Mouse (Mus musculus) midbrain, embryonic 13.5 days (tissue): ENCODE results near the gene Usmg5. TPM values are rescaled to one million over a fixed set of nuclear protein-coding genes. Genes with fewer than 3 reads are reported as not detected.

Experiments used
- ATAC-seq: fragments of 200-750 bp; cut with Nextera tagmentation; 2 replicates; pipeline ENCODE4 v1.8.0; 2017; ENCODE audit warnings: mild to moderate bottlenecking, moderate TSS enrichment, moderate library complexity
- H3K27ac ChIP-seq: fragments of 300-500 bp; sonication (generic); 2 replicates; pipeline ENCODE4 v1.5.1; 2015; ENCODE audit warnings: inconsistent platforms, mild to moderate bottlenecking, moderate library complexity
- H3K27me3 ChIP-seq: fragments of 300-500 bp; sonication (generic); 2 replicates; pipeline ENCODE4 v1.6.1; 2015; ENCODE audit warnings: mild to moderate bottlenecking, inconsistent platforms
- H3K36me3 ChIP-seq: fragments of 300-500 bp; sonication (generic); 2 replicates; pipeline ENCODE4 v1.6.1; 2015; ENCODE audit warnings: mild to moderate bottlenecking, inconsistent platforms
- H3K4me1 ChIP-seq: fragments of 300-500 bp; sonication (generic); replicated peaks from 2 replicates; pipeline ENCODE4 v1.6.1; 2015; ENCODE audit warnings: inconsistent platforms
- H3K4me2 ChIP-seq: fragments of 300-500 bp; sonication (generic); replicated peaks from 2 replicates; pipeline ENCODE4 v1.6.1; 2015; ENCODE audit warnings: moderate library complexity, mild to moderate bottlenecking, inconsistent platforms
- H3K4me3 ChIP-seq: fragments of 300-500 bp; sonication (generic); replicated peaks from 2 replicates; pipeline ENCODE4 v1.5.1; 2015; ENCODE audit warnings: mild to moderate bottlenecking, inconsistent platforms
- H3K9ac ChIP-seq: fragments of 300-500 bp; sonication (generic); replicated peaks from 2 replicates; pipeline ENCODE4 v1.6.1; 2015; ENCODE audit warnings: mild to moderate bottlenecking, inconsistent platforms
- H3K9me3 ChIP-seq: fragments of 300-500 bp; sonication (generic); 2 replicates; pipeline ENCODE4 v1.6.1; 2016; ENCODE audit warnings: mild to moderate bottlenecking, inconsistent platforms
- WGBS: fragments of 180-500 bp; shearing (Covaris S2); methylation state at CpG from one replicate; pipeline ENCODE4 v1.1.7; 2015; 5-methylcytosine and 5-hydroxymethylcytosine counted together
- polyA plus RNA-seq: library from polyadenylated mRNA; unstranded; fragments of >200 nt; fragmentation: Nextera tagmentation; extraction: Ambion mirVana; gene quantifications from 2 replicates; pipeline ENCODE4 v1.2.1, GENCODE M21; 2015

Gene Usmg5
- polyA plus RNA-seq, 1 experiment from 2014 or later: 1,460 TPM

DNA sequence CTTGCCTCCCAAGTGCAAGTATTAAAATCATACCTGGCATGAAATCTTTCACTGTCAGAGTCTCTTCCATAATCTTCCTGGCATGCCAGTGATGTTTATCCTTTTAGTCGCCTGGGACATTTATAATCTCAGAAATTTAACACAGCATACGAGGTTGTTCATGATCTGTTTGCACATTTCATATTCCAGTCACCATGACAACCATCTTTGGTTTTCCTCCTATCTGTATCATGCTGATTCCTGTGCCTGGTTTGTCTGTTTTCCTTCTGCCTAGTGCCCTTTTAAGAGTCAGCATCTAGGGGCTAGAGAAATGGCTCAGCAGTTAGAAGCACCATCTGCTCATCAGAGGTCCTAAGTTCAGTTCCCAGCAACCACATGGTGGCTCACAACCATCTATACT lies 28.2 kb upstream of the Usmg5 start:
- H3K4me2 ChIP-seq: no peak overlapping the region
- no peaks in the 10 kb centered on the region for H3K9me3 ChIP-seq
- WGBS: 85% methylated on average over 2 of the region's 2 CpGs
- no peaks in the 10 kb centered on the region for H3K27me3 ChIP-seq
- H3K9ac ChIP-seq: no peak overlapping the region
- peaks cover 76% of the 10 kb centered on the region for H3K36me3 ChIP-seq
- no peak overlapping the region for H3K27ac ChIP-seq
- no peak for ATAC-seq
- H3K4me1 ChIP-seq: no peaks in the 10 kb centered on the region
- H3K4me3 ChIP-seq: no peak overlapping the region

DNA sequence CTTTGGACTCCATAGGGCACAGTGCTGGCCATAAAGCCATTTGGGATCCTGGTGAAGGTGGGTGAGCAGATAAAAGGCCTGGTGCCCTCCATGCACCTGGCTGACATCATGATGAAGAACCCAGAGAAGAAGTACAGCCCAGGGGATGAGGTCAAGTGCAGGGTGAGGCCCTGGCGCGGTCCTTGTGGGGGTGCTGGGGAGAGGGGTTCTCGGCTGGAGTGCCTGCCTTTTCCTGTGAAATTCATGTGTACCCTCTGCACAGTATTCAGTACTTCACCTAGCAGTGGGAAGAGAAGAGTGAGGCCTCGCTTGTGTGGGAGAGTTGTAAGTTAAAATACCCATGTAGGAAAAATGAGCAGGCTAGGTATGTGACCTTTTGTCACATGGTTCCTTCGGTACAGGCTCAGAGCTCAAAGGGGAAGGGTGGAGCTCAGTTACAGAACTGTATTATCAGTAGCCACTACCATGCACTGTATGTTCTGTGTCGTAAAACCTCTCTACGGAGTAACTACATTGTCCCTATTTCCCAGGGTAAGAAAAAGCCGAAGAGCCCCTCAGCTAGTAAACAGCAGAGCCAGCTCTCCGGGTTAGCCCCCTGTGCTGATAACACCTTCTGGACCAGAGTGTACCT lies 14.3 kb upstream of the Usmg5 start:
- Histone ChIP-seq H3K27ac (no peak overlapping the region), H3K4me1 (no peaks in the 10 kb centered on the region), H3K4me2 (no peak overlapping the region), H3K9ac (no peak overlapping the region), H3K36me3 (peaks cover 100% of the 10 kb centered on the region), H3K9me3 (no peaks in the 10 kb centered on the region), H3K27me3 (no peaks in the 10 kb centered on the region), H3K4me3 (no peak overlapping the region)
- no peak for ATAC-seq
- 96% methylated on average over 9 of the region's 9 CpGs for WGBS

DNA sequence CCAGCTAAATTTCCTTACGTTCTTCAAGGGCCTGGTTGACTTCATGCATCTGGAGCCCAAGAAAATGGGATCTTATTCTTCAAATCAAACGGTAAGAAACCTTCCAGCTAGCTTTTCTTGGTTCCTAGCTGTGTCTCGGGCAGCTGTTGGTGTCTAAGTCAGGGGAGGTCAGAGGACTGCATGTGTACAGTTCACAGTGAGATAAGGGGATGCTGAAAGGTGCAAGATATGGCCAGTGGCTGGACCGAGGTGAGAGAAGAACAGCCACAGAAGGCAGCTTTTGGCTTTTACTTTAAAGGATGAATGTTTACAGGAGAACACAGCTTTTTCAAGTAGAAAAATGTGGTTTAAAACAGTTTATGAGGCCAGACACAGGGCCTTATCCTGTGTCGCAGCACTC lies 10.6 kb upstream of the Usmg5 start:
- Histone ChIP-seq H3K27ac (no peak overlapping the region), H3K4me3 (no peak overlapping the region), H3K36me3 (peaks cover 99% of the 10 kb centered on the region), H3K9me3 (no peaks in the 10 kb centered on the region), H3K9ac (no peak overlapping the region), H3K27me3 (no peaks in the 10 kb centered on the region), H3K4me2 (no peak overlapping the region), H3K4me1 (no peaks in the 10 kb centered on the region)
- no peak for ATAC-seq
- 94% methylated on average over 5 of the region's 5 CpGs for WGBS

DNA sequence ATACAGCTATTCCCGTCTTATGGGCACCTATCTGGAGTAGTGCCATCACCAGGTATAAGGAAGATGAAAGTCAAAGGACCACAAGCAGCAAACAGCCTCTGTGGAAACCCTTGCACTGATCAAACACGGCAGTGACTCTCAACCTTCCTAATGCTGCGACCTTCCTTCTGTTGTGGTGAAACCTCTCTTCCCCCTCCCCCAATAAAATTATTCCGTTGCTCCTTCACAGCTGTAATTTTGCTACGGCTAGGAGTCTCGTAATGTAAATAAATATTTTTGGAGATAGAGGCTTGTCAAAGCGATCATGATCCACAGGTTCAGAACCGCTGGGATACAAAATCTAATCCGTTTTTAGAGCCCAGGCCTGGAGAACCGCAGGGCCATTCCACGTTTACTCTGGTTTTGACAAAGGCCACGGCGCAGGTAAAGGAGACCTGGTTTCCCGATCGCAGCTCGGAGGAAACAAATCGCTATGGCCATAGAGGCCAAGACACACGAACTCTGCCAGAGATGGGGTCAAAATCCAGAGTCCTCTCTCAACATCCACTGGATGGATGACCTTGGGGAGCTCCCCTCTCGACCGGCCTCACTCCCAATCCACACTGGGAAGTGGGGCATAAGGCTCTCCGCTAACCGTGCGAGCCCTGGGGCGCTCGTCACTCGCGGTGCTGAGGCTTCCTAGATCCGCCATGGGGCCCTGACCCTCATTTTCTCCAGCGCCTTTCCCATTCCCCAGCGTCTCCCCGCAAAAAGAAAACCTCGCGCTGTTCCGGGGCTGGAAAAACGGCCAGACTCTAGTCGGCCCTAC lies 525 bp downstream of the Usmg5 start:
- H3K27me3 ChIP-seq: no peaks in the 10 kb centered on the region
- H3K4me3 ChIP-seq: peak overlapping the region; percentile 95
- H3K9ac ChIP-seq: peak overlapping the region; percentile 93
- peaks cover 31% of the 10 kb centered on the region for H3K4me1 ChIP-seq
- H3K27ac ChIP-seq: peak overlapping the region; percentile 88
- peaks cover 27% of the 10 kb centered on the region for H3K36me3 ChIP-seq
- WGBS: 2% methylated on average over 36 of the region's 36 CpGs
- H3K9me3 ChIP-seq: no peaks in the 10 kb centered on the region
- ATAC-seq: peak; percentile 78
- peak overlapping the region; percentile 81 for H3K4me2 ChIP-seq

DNA sequence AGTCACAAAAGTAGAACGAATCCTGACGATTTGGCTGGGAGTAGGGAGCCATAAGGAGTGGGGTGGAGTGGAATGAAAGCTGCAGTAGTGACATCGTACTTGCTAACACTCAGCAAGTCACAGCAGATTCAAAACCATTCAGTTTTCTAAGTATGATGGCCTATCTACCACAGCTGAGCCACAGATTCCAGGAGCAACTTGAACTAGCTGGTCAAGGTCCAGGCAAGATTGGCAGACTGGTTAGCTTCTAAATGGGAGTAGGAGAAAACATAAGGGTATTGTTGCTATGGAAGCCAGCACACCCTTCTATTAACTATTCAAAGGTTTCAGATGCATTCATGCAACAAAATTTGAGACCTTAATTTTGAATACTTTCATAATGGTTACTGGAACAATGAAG lies 2.2 kb downstream of the Usmg5 start:
- Histone ChIP-seq H3K4me1 (peaks cover 31% of the 10 kb centered on the region), H3K4me2 (no peak overlapping the region), H3K9ac (no peak overlapping the region), H3K27ac (no peak overlapping the region), H3K9me3 (no peaks in the 10 kb centered on the region), H3K4me3 (no peak overlapping the region), H3K27me3 (no peaks in the 10 kb centered on the region), H3K36me3 (peaks cover 31% of the 10 kb centered on the region)
- ATAC-seq: no peak
- 93% methylated on average over 3 of the region's 3 CpGs for WGBS

DNA sequence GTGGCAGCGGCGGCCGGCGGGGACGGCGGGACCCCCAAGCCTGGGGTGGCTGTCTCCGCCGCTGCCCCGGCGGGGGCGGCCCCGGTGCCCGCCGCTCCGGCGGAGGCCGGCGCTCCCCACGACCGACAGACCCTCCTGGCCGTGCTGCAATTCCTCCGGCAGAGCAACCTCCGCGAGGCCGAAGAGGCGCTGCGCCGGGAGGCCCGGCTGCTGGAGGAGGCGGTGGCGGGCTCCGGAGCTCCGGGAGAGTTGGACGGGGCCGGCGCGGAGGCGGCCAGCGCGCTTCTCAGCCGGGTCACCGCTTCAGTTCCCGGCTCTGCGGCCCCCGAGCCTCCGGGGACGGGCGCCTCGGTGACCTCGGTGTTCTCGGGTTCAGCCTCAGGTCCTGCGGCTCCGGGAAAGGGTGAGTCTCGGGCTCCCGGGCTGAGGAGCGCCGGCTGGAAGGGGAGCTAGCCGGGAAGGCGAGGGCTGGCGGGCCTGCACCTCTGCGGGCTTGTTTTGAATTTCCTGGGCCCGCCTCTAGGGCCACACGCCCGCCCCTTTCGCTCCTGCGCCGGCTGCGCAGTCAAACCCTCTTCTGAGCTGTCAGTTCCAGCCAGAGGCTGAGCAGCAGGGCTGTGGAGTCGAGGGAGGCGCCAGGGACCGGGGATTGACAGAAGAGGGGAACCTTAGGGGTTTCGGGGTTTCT lies 22.4 kb downstream of the Usmg5 start:
- peak overlapping the region; percentile 89 for H3K27ac ChIP-seq
- peaks cover 13% of the 10 kb centered on the region for H3K4me1 ChIP-seq
- H3K4me2 ChIP-seq: peak overlapping the region; percentile 58
- peak; percentile 94 for ATAC-seq
- no peaks in the 10 kb centered on the region for H3K27me3 ChIP-seq
- no peaks in the 10 kb centered on the region for H3K9me3 ChIP-seq
- peaks cover 22% of the 10 kb centered on the region for H3K36me3 ChIP-seq
- under 1% methylated on average over 65 of the region's 72 CpGs for WGBS
- peak overlapping the region; percentile 92 for H3K9ac ChIP-seq
- peak overlapping the region; percentile 92 for H3K4me3 ChIP-seq

DNA sequence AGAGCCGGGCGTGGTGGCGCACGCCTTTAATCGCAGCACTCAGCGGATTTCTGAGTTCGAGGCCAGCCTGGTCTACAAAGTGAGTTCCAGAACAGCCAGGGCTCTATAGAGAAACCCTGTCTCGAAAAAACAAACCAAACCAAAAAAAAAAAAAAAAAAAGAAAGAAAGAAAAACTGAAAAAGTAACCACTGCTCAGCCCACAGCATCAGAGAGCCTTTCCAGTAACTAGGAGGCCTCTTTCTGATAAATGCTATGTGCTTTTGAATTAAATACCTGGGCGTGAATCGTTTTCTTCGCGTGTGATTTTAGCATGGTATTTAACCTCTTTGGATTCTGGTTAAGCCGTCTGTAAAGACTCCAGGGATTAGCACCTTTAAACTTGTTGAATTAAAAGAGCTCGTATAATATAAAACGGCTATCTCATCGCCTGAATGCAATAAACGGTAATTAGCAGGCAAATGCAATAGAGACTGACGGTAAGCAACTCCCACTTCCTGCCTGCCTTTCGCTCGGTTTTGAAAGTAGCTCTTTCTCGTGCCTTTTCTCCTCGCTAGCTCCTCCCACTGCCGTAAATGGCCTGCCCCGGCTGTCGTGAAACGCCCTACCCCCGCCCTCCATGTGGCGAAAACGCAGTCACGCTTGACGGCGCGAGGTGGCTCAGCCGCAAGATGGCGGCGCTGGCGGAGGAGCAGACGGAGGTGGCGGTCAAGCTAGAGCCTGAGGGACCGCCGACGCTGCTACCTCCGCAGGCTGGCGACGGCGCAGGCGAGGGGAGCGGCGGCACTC lies 23.2 kb downstream of the Usmg5 start, which contains the start of gene Taf5:
TSS of gene Taf5 (plus strand) at position 651 of the 787 bp plus-strand sequence.
- Histone ChIP-seq H3K27me3 (no peaks in the 10 kb centered on the region), H3K36me3 (peaks cover 14% of the 10 kb centered on the region), H3K4me3 (peak within 1 kb of the TSS; percentile 92), H3K4me1 (peaks cover 13% of the 10 kb centered on the region), H3K27ac (peak within 1 kb of the TSS; percentile 89), H3K4me2 (peak within 1 kb of the TSS; percentile 58), H3K9me3 (no peaks in the 10 kb centered on the region), H3K9ac (peak within 1 kb of the TSS; percentile 92)
- ATAC-seq: peak; percentile 78
- 11% methylated on average over 49 of the region's 49 CpGs for WGBS

DNA sequence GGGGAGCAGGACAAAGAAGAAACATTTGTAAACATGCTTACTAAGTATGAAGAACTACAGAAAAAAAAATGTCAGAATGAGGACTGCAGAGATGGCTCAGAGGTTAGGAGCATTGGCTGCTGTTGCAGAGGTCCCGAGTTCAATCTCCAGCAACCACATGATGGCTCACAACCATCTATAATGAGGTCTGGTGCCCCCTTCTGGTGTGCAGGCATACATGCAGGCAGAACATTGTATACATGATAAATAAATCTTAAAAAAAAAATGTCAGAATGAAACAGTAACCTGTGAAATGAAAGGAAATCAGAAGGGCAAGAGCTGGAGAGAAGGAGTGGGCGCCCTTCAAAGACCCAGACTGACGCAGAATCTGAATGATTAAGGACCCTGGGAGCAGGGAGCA lies 24.6 kb downstream of the Usmg5 start:
- H3K4me3 ChIP-seq: no peak overlapping the region
- WGBS: 83% methylated on average over 3 of the region's 3 CpGs
- H3K27me3 ChIP-seq: no peaks in the 10 kb centered on the region
- no peak overlapping the region for H3K27ac ChIP-seq
- H3K9ac ChIP-seq: no peak overlapping the region
- H3K4me1 ChIP-seq: peaks cover 13% of the 10 kb centered on the region
- ATAC-seq: no peak
- H3K4me2 ChIP-seq: no peak overlapping the region
- no peaks in the 10 kb centered on the region for H3K9me3 ChIP-seq
- H3K36me3 ChIP-seq: 0 out of 2 replicates have a peak, but pooled peaks cover 1% of the 10 kb centered on the region

DNA sequence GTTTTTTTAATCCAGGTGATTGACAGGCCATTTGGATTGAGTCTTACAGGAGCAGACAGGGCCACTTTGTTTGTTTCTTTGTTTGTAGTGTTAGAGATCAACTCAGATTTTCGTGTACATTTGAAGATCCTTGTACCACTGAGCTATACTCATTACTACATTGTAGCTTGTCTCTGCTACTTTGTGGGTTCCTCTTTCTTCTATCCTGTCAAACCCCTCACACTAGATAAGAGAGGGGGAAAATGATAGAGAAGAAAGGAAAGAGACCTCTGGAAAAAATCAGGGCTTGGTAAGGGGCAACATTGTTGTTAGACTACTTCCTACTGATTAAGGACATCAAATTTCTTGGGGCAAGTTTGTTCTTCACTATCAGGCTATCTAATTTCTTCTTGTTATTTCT lies 32.8 kb downstream of the Usmg5 start:
- H3K4me2 ChIP-seq: no peak overlapping the region
- H3K27me3 ChIP-seq: no peaks in the 10 kb centered on the region
- no peak overlapping the region for H3K9ac ChIP-seq
- WGBS: 76% methylated on average over 1 of the region's 1 CpGs
- no peak overlapping the region for H3K27ac ChIP-seq
- ATAC-seq: no peak
- H3K4me3 ChIP-seq: no peak overlapping the region
- no peaks in the 10 kb centered on the region for H3K9me3 ChIP-seq
- no peaks in the 10 kb centered on the region for H3K4me1 ChIP-seq
- no peaks in the 10 kb centered on the region for H3K36me3 ChIP-seq

DNA sequence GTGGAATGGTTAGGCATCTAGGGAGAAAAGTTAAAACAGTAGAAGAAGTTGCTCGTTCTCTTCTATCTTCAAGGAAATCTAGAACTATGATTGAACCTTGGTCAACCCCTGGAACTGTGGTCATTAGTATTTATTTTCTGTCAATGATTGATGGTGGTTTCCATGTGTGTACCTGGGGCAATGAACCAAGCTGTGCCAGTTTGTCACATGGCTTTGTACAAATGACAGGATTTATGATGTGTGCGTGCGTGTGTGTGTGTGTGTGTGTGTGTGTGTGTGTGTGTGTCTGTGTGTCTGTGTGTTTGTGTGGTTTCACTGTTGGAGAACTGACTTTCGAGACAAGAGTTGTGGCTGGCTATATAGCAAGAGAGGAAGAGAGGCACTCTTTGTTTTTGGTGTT lies 37.0 kb downstream of the Usmg5 start:
- H3K36me3 ChIP-seq: no peaks in the 10 kb centered on the region
- H3K9ac ChIP-seq: no peak overlapping the region
- 93% methylated on average over 4 of the region's 4 CpGs for WGBS
- H3K4me3 ChIP-seq: no peak overlapping the region
- peaks cover 16% of the 10 kb centered on the region for H3K4me1 ChIP-seq
- no peak overlapping the region for H3K4me2 ChIP-seq
- no peaks in the 10 kb centered on the region for H3K27me3 ChIP-seq
- no peak for ATAC-seq
- no peak overlapping the region for H3K27ac ChIP-seq
- H3K9me3 ChIP-seq: no peaks in the 10 kb centered on the region

DNA sequence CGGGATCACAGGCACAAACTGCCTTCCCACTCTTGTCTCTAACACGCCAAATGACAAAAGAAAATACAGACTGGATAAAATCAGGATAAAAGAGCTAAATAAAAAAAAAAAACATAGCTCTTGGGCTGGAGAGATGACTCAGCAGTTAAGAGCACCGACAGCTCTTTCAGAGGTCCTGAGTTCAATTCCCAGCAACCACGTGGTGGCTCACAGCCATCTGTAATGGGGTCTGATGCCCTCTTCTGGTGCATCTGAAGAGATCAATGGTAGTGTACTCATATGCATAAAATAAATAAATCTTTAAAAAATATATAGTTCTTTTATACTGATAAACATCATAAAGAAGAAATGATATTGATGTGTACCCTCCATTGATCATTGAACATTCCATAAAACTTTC lies 37.5 kb downstream of the Usmg5 start:
- Histone ChIP-seq H3K4me2 (no peak overlapping the region), H3K27me3 (no peaks in the 10 kb centered on the region), H3K9ac (no peak overlapping the region), H3K4me3 (no peak overlapping the region), H3K36me3 (peaks cover 3% of the 10 kb centered on the region; the same call in 1 of the 2 replicates), H3K4me1 (peaks cover 16% of the 10 kb centered on the region), H3K27ac (no peak overlapping the region), H3K9me3 (no peaks in the 10 kb centered on the region)
- no peak for ATAC-seq
- 84% methylated on average over 4 of the region's 4 CpGs for WGBS
